Mouse (Mus musculus) kidney, adult 8-10 months (tissue): ENCODE measurements around the gene Ppp1r2.

ENCODE experiments used
- DNase-seq, 2 experiments: peaks; one replicate each; pipeline ENCODE4 v3.0.0; 2022

Ppp1r2 gene

GRCm38 (mm10) chr16:31233167-31233498 lies 41.9 kb downstream of the Ppp1r2 start:
- DNase-seq = no peak

GRCm38 (mm10) chr16:31232491-31233166 lies 42.4 kb downstream of the Ppp1r2 start:
- no peak for DNase-seq

- DNase-seq = no peak
Observed at GRCm38 (mm10) chr16:31231591-31231990, 43.5 kb downstream of the Ppp1r2 start.

GRCm38 (mm10) chr16:31227746-31228145 lies 47.3 kb downstream of the Ppp1r2 start:
- no peak for DNase-seq

GRCm38 (mm10) chr16:31215271-31215670 lies 59.8 kb downstream of the Ppp1r2 start:
- DNase-seq = no peak

- DNase-seq = no peak
Observed at GRCm38 (mm10) chr16:31213463-31213862, 61.6 kb downstream of the Ppp1r2 start.

- no peak for DNase-seq
Observed at GRCm38 (mm10) chr16:31211503-31211902, 63.6 kb downstream of the Ppp1r2 start.

- DNase-seq = peak in 1 of 2 experiments; percentile 25
Observed at GRCm38 (mm10) chr16:31210453-31210852, 64.6 kb downstream of the Ppp1r2 start.

GRCm38 (mm10) chr16:31209911-31210310 lies 65.2 kb downstream of the Ppp1r2 start:
- DNase-seq = peak in 1 of 2 experiments; percentile 22

- no peak for DNase-seq
Observed at GRCm38 (mm10) chr16:31205726-31206125, 69.4 kb downstream of the Ppp1r2 start.

GRCm38 (mm10) chr16:31205187-31205586 lies 69.9 kb downstream of the Ppp1r2 start:
- no peak for DNase-seq

GRCm38 (mm10) chr16:31204216-31204615 lies 70.9 kb downstream of the Ppp1r2 start:
- DNase-seq = no peak

GRCm38 (mm10) chr16:31201704-31202103 lies 73.4 kb downstream of the Ppp1r2 start:
- DNase-seq = no peak
